Mouse (Mus musculus): Measurements from ENCODE around the gene Crtam.

DNA sequence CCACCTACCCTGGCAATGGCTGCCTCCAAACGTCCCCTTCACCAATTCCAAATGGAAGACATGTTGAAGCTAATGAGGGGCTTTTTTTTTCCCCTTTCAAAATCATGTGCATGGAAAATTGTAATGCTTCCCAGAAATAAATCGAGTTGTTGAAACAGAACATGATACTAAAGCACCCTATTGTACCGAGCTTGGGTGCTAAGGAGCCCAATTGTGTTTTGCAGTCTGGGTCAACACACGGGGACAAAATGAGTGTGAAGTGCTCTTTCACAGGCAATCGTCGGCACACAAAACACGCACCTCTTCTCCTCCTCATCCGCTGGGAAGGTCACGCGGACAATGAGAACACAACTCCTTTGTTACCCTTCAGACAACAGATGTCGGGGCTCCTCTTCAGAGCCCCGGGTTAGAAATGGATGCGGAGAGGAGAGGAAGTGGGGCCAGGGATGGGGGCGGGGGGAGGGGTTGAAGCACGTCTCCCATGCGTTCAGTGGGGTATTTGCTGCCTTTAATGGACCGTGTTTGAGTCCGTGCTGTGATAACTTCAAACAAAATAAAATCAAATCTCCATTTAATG is 55.3 kb downstream of the Crtam start:
- TF ChIP-seq POLR2A (IDR thresholded peaks at IDR 0.05; ENCODE audit: control insufficient read depth in 1 of 2, insufficient read depth in 1 of 2, low read depth in 1 of 2, low read length in 2 of 2, poor library complexity in 1 of 2) (no peak), ETS1 (IDR thresholded peaks at IDR 0.05; ENCODE audit: low read depth, low read length) (no peak), MEF2A (IDR thresholded peaks at IDR 0.05; ENCODE audit: extremely low read depth, insufficient replicate concordance, low read depth, low read length, poor library complexity, severe bottlenecking) (no peak), CTCF (IDR thresholded peaks at IDR 0.05 in 2 of 3, conservative IDR thresholded peaks at IDR 0.05 in 1 of 3; ENCODE audit: control insufficient read depth in 1 of 3, insufficient read depth in 1 of 3, low read depth in 2 of 3, low read length in 3 of 3, poor library complexity in 1 of 3, severe bottlenecking in 1 of 3) (no peak), KAT2A (conservative IDR thresholded peaks at IDR 0.05; ENCODE audit: low read depth, low read length) (no peak), USF1 (IDR thresholded peaks at IDR 0.05; ENCODE audit: low read depth, low read length) (no peak), TBP (IDR thresholded peaks at IDR 0.05; ENCODE audit: low read depth, low read length) (no peak)
